Mouse (Mus musculus) B cell, adult 2 months (primary cell): ENCODE measurements around the gene BC051019.
A peak's percentile ranks its signal among the peaks of the same experiment; 100 is the strongest.

Source experiments
- DNase-seq, 2 experiments: peaks; one replicate each; pipeline ENCODE4 v3.0.0; 2022

BC051019 gene

DNA sequence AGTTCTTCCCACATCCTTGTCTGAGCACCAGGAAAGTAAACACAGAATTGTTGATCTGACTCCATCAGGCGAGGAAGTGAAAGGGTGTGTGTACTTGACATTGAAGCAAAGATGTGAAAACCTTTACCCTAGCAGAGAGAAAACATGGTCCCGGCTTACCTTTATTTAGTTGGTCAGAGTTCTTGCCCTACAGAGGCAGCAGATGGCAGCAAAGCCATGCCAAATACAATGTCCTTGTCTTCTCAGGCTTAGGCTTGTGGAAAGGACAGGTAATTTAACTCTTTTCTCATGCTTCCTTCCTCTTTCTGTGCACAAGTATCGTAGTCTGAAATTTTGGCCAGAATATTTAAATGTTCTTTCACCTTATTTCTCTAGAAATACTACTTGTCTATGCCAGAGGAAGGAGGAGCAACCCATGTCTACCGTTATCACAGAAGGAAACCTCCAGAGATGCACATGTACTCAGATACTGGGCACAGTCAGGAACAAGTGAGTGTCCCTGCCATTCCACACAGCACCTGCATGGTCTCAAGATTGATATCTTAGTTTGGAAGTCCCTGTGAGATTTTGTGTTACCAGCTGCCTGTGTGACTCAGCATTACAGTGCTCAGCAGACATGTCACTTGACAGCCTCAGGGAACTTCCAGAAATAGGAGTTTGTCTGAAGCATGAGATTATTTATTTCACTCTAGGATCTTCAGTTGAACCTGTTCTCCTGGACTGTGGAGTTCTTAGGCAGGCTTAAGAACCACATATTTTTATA, 16.4 kb downstream of the BC051019 start:
- peak; percentile 53 to 62 for DNase-seq

- DNase-seq: no peak
These were observed 19.2 kb downstream of the BC051019 start for GRCm38 (mm10) chr7:109704461-109704860.

- DNase-seq: no peak
These were observed 19.7 kb downstream of the BC051019 start for GRCm38 (mm10) chr7:109704016-109704377.

- peak; percentile 99 for DNase-seq
These were observed 20.2 kb downstream of the BC051019 start, which contains the start of the genes St5 and Akip1 for GRCm38 (mm10) chr7:109703190-109704015. Gene St5, minus strand, starts transcription at chr7:109703605. Gene Akip1, plus strand, starts transcription at chr7:109703690.

GRCm38 (mm10) chr7:109702721-109703120, 20.9 kb downstream of the BC051019 start:
- no peak for DNase-seq

GRCm38 (mm10) chr7:109700213-109700612, 23.4 kb downstream of the BC051019 start:
- DNase-seq: peak; percentile 7 to 12

- DNase-seq: no peak
These were observed 28.3 kb downstream of the BC051019 start for GRCm38 (mm10) chr7:109695339-109695726.

DNA sequence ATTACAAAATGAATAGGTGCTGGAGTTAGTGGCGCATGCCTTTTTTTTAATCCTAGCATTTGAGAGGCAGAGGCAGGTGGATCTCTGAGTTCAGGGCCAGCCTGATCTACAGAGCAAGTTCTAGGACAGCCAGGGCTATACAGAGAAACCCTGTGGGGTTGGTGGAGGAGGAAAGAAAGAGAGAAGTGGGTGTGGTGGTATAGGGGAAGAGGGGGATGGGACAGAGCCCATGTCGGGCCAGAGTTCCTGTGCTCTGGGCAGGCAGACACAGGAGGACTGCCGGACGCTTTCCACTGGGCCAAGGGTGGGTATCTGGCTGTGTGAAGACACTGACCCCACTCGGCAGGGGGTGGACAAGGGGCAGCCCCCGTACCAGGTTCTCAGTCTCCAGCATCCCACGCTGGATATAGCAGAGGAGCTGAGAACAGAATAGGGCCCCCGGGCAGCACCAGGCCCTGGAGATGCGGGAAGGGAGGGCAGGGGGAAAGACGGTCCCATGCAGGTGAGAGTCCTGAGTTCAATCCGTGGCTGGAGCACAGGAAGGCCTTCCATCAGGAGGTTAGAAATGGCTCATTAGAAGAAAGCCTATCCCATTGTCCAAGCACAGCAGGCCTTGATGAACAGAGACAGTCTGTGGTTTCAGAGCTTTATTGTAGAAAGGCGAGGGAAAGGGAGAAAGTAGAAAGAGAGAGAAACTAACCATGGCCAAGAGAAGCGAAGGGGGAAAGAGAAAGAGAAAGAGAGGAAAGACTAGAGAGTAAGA, 28.9 kb downstream of the BC051019 start:
- DNase-seq: no peak

GRCm38 (mm10) chr7:109690961-109691360, 32.7 kb downstream of the BC051019 start:
- DNase-seq: no peak

- no peak for DNase-seq
These were observed 33.5 kb downstream of the BC051019 start for GRCm38 (mm10) chr7:109690101-109690500.

- DNase-seq: no peak
These were observed 37.0 kb downstream of the BC051019 start for GRCm38 (mm10) chr7:109686585-109687128.

DNA sequence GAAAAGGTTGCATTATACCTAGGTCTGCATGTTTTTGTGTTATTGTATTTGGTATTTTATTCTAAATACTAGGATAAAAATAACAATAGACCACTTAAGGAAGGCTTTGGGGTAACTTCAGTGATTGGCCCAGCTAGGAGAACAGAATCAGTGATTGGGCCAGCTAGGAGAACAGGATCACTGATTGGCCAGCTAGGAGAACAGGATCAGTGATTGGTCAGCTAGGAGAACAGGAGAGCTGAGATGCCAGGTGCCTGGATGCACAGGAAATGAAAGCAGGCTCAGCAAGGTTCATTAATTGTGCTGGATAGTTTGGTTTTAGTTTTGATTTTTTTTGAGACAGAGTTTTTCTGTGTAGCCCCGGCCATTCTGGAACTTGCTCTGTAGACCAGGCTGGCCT, 42.8 kb downstream of the BC051019 start:
- no peak for DNase-seq

- DNase-seq: no peak
These were observed 43.4 kb downstream of the BC051019 start for GRCm38 (mm10) chr7:109680284-109680683.

GRCm38 (mm10) chr7:109674944-109675628, 48.6 kb downstream of the BC051019 start:
- no peak for DNase-seq

DNA sequence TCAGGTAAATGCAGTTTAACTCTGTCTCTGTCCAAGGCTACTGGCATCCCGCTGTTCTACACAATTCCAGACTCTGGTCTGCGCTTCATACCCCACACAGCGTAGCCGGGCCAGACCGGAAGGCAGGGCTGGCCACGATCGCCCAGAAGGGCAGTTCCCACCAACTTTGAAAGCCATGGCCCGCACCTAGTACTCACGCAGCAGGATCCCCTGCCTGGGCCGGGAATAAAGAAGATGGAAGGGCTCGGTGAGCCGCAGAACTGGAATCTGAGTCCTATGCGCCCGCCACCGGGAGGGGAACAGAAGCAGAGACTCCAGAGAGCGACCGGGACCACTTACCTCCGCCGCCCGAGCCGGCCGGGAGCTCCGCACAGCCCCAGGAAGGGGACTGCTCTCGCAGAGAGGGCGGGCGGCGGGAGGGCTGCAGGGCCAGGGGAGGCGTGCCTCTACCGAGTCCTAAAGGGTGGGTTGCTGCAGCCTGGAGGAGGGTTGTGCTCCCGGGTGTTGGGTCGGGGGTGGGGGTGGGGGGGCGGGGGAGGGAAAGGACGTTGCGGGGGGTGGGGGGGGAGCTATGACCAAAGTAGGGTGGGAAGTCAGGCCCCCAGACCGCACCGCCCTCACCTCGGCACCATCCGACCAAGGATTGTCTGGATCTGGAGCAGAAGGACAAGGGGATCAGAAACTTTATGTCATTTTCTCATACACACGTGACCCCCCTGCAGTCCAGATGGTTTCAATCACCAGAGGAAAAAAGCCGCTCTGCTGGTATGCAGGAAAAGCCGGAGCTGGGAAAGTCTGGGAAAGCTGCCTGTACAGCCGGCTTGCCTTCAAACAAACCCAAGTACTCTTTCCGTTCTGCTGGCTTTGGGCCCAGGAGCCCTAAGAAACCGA, 51.8 kb downstream of the BC051019 start:
- DNase-seq: peak; percentile 14 to 16

GRCm38 (mm10) chr7:109669426-109670170, 54.1 kb downstream of the BC051019 start:
- no peak for DNase-seq

- no peak for DNase-seq
These were observed 57.0 kb downstream of the BC051019 start for GRCm38 (mm10) chr7:109666664-109667063.

DNA sequence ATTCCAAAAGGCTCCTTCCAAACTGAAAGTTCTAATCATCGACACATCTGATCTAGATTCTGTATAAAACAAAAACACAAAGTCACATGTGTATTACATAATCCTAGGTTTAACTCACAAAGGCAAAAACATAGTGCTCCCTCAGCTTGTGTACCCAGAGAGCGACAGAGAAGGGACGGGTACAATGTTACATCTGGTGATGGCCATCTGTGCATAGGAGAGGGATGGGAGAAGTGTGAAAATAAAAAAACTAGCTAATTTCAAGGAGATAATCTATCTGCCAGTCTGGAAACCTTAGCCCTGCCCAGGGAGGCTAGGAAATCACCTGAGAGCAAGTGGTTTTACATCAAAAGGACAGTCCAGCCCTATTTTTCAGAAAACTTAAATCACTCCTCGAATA, 61.0 kb downstream of the BC051019 start:
- DNase-seq: no peak
